Mouse (Mus musculus): ENCODE results near the gene P2ry6. TPM values are rescaled to one million over a fixed set of nuclear protein-coding genes. Genes with fewer than 3 reads are reported as not detected.
A peak's percentile ranks its signal among the peaks of the same experiment; 100 is the strongest.

The P2ry6 gene
- polyA plus RNA-seq, 1 experiment from 2014 or later, result 9.9 TPM

DNA sequence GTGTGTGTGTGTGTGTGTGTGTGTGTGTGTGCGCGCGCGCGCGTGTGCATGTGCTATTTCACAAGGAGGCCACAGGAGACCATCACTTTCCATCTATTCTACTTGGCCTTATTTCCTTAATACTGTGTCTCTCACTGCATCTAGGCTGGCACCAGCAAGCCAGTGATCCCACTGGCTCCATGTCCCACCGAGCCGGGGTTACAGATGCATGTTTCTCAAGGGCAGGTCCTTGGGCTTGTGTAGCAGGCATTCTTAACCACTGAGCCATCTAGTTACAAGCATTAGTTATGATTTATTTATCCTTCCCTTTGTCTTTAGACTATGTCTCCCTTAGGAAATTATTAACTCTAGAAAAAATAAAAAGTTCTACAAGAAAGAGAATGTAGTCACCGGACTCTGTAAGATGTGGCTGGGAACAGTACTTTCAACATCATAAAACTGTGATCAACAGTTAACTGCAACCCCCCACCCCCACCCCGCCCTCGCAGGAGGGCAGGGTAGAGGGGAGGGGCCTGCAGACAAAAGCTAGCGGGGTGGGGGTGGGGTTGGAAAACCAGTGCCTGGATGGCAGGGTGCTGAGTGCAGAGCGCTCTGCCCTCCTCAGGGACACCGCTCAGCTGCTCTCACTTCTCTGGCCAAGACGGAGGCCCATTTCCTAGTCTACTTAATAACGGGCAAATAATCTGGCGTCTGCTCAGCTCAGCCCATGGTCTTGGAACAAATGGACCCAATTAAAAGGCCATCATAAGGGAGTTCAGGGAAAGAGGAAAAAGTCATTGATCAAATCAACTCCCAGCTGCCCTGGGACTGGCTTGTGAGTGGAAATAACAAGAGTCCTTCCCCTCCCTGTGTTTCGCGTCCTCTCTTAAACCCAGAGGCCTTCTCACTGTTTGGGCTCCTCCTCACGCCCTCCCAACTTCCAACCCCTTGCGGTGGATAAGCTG is 10.3 kb upstream of the P2ry6 start:
- Histone ChIP-seq H3K4me1 (peaks cover 36% of the 10 kb centered on the region), H3K4me2 (peak overlapping the region; percentile 26; the same call in 1 of the 2 replicates), H3K27ac (peak overlapping the region; percentile 74), H3K27me3 (no peaks in the 10 kb centered on the region), H3K9ac (no peak overlapping the region), H3K4me3 (no peak overlapping the region; the same call in 1 of the 2 replicates), H3K9me3 (no peaks in the 10 kb centered on the region), H3K36me3 (no peaks in the 10 kb centered on the region)
- ATAC-seq (ENCODE audit: borderline replicate concordance, extremely low read depth, low FRiP score, low TSS enrichment), result peak; percentile 80
- WGBS, result 35% methylated on average over 21 of the region's 21 CpGs

DNA sequence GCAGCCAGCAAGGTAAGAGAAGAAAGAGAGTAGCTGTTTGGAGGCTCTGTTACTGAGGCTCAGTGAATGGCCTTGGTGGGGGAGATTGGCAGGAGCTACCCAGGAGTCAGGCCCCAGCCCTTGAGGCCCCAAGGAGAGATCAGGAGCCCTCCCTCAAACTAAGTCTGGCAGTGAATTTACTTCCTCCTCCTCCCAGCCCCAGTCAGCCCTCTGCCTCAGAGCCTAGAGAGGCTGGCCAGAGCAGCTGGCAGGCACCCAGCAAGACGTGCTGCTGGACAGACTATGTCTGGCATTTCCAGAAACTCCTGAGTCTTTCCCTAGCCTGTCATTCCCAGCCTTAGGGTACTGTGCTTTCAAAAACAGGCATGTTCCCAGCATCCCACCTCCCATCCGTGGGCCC is 4.7 kb upstream of the P2ry6 start:
- Histone ChIP-seq H3K4me3 (no peak overlapping the region), H3K27me3 (no peaks in the 10 kb centered on the region), H3K4me2 (peak overlapping the region; percentile 15; the same call in 1 of the 2 replicates), H3K4me1 (peaks cover 40% of the 10 kb centered on the region), H3K36me3 (no peaks in the 10 kb centered on the region), H3K9me3 (no peaks in the 10 kb centered on the region), H3K9ac (no peak overlapping the region), H3K27ac (peak overlapping the region; percentile 82)
- WGBS, result 29% methylated on average over 2 of the region's 2 CpGs
- ATAC-seq (ENCODE audit: borderline replicate concordance, extremely low read depth, low FRiP score, low TSS enrichment), result peak; percentile 94

DNA sequence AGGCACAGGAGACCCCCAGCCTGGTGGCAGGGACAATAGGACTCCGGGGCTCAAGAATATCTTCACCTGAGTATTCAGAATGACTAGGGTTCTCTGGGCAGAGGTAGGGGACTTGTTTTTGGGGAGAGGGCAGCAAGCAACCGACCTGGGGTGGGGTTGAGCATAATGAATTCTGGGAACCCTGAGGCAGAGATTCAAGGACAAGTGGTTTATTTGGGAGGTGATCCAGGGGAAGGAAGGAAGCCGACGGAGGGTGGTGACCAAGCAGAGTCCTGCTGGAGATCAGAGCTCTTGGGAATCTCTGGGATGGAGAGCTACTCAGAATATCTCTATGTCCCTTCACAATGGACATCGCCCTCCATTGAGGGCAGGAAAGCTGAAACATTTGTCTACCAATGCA is 3.7 kb upstream of the P2ry6 start:
- ATAC-seq (ENCODE audit: borderline replicate concordance, extremely low read depth, low FRiP score, low TSS enrichment), result no peak
- H3K4me1 ChIP-seq, result peaks cover 49% of the 10 kb centered on the region

DNA sequence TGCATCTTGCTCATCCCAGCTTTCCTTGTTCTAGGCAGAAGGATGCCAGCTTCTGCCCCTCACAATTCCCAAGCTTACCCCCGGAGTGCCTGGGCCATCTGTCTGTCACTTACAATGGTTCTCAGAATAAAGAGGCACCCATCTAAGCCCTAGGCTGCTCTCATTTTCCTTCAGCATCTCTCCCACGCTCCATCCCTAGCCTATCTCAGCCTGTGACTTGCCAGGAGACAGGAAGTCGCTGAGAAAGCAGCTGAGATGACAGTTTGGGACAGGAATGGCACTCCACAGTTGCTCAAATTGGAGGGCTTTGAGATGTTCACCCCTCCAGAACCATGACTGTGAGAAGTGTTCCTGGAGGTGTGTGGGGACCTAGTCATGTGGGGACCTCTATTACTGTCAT is 1.6 kb downstream of the P2ry6 start:
- peaks cover 27% of the 10 kb centered on the region for H3K4me1 ChIP-seq
- H3K9ac ChIP-seq, result no peak overlapping the region
- 39% methylated on average over 3 of the region's 3 CpGs for WGBS
- no peaks in the 10 kb centered on the region for H3K9me3 ChIP-seq
- H3K27ac ChIP-seq, result no peak overlapping the region
- no peaks in the 10 kb centered on the region for H3K36me3 ChIP-seq
- no peak overlapping the region for H3K4me3 ChIP-seq
- ATAC-seq (ENCODE audit: borderline replicate concordance, extremely low read depth, low FRiP score, low TSS enrichment), result no peak
- no peaks in the 10 kb centered on the region for H3K27me3 ChIP-seq
- H3K4me2 ChIP-seq, result no peak overlapping the region

More for the DNA sequence above, 3.7 kb upstream of the P2ry6 start:
- Histone ChIP-seq H3K4me3 (no peak overlapping the region), H3K36me3 (no peaks in the 10 kb centered on the region), H3K9me3 (no peaks in the 10 kb centered on the region), H3K9ac (no peak overlapping the region), H3K4me2 (peak overlapping the region; percentile 21), H3K27ac (no peak overlapping the region), H3K27me3 (no peaks in the 10 kb centered on the region)
- 80% methylated on average over 5 of the region's 5 CpGs for WGBS

GRCm38 (mm10) chr7:100968874-100969659 is 5.4 kb downstream of the P2ry6 start:
- Histone ChIP-seq H3K4me3 (no peak overlapping the region), H3K27ac (no peak overlapping the region), H3K4me2 (no peak overlapping the region), H3K9me3 (no peaks in the 10 kb centered on the region), H3K9ac (no peak overlapping the region), H3K36me3 (no peaks in the 10 kb centered on the region), H3K4me1 (peaks cover 9% of the 10 kb centered on the region), H3K27me3 (no peaks in the 10 kb centered on the region)
- ATAC-seq (ENCODE audit: borderline replicate concordance, extremely low read depth, low FRiP score, low TSS enrichment), result no peak
- WGBS, result 74% methylated on average over 10 of the region's 10 CpGs

DNA sequence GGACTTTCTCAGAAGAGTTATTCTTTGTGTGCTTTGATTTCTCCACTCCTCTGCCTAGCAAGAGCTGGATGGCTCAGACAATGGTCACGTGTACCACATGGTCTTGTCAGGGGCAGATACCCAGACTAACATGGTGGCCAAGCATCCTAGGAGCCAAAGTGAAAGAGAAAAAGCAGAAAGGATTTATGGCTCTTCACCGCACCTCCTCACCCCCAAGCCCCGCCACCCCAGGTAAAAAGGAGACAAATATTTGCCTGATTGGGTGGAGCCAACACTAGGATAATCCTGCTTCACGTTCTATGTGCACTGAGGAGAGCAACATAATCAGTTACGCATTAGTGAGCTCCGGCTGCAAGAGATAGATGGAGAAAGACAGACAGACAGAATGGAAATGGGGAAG is 6.1 kb downstream of the P2ry6 start:
- Histone ChIP-seq H3K9me3 (no peaks in the 10 kb centered on the region), H3K4me2 (no peak overlapping the region), H3K36me3 (no peaks in the 10 kb centered on the region), H3K4me1 (peaks cover 2% of the 10 kb centered on the region; the same call in 1 of the 2 replicates), H3K27ac (no peak overlapping the region), H3K4me3 (no peak overlapping the region), H3K27me3 (no peaks in the 10 kb centered on the region), H3K9ac (no peak overlapping the region)
- 74% methylated on average over 6 of the region's 6 CpGs for WGBS
- no peak for ATAC-seq (ENCODE audit: borderline replicate concordance, extremely low read depth, low FRiP score, low TSS enrichment)

GRCm38 (mm10) chr7:100967850-100968249 is 6.6 kb downstream of the P2ry6 start:
- H3K4me3 ChIP-seq, result no peak overlapping the region
- H3K9me3 ChIP-seq, result no peaks in the 10 kb centered on the region
- 75% methylated on average over 9 of the region's 9 CpGs for WGBS
- H3K27me3 ChIP-seq, result no peaks in the 10 kb centered on the region
- no peak overlapping the region for H3K4me2 ChIP-seq
- ATAC-seq (ENCODE audit: borderline replicate concordance, extremely low read depth, low FRiP score, low TSS enrichment), result no peak
- no peak overlapping the region for H3K9ac ChIP-seq
- H3K27ac ChIP-seq, result no peak overlapping the region
- no peaks in the 10 kb centered on the region; the same call in 1 of the 2 replicates for H3K4me1 ChIP-seq
- no peaks in the 10 kb centered on the region for H3K36me3 ChIP-seq

GRCm38 (mm10) chr7:100966014-100966413 is 8.4 kb downstream of the P2ry6 start:
- no peak for ATAC-seq (ENCODE audit: borderline replicate concordance, extremely low read depth, low FRiP score, low TSS enrichment)
- H3K4me1 ChIP-seq, result no peaks in the 10 kb centered on the region; the same call in 1 of the 2 replicates
- no peaks in the 10 kb centered on the region for H3K36me3 ChIP-seq
- WGBS, result 78% methylated on average over 7 of the region's 7 CpGs
- H3K27me3 ChIP-seq, result no peaks in the 10 kb centered on the region
- H3K27ac ChIP-seq, result no peak overlapping the region
- no peak overlapping the region for H3K9ac ChIP-seq
- no peak overlapping the region for H3K4me3 ChIP-seq
- no peaks in the 10 kb centered on the region for H3K9me3 ChIP-seq
- H3K4me2 ChIP-seq, result no peak overlapping the region

DNA sequence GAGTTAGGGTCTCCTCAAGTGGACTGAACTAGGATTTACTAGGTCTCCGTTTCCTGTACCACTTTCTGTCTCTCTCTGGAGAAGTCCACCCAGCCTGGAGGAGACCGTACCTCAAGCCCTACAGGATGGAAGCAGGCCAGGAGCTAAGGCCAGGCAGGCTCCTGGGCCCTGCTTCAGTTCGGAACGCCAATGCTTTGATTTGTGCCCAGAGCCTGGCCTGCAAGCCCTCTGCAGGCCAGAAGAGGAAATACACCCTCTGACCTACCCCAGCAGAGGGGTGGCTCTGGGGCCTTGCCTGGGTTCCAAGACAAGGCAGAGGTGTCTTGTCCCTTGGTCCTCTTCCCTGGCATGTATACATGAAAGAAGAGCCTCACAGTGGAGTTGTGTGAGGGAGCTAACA is 9.4 kb downstream of the P2ry6 start:
- peak; percentile 50; the same call in 1 of the 2 replicates for ATAC-seq (ENCODE audit: borderline replicate concordance, extremely low read depth, low FRiP score, low TSS enrichment)
- Histone ChIP-seq H3K27me3 (no peaks in the 10 kb centered on the region), H3K4me1 (no peaks in the 10 kb centered on the region; the same call in 1 of the 2 replicates), H3K4me2 (no peak overlapping the region), H3K36me3 (no peaks in the 10 kb centered on the region), H3K9me3 (no peaks in the 10 kb centered on the region), H3K27ac (no peak overlapping the region), H3K4me3 (no peak overlapping the region), H3K9ac (no peak overlapping the region)
- 24% methylated on average over 4 of the region's 4 CpGs for WGBS

GRCm38 (mm10) chr7:100964242-100964641 is 10.2 kb downstream of the P2ry6 start:
- ATAC-seq (ENCODE audit: borderline replicate concordance, extremely low read depth, low FRiP score, low TSS enrichment), result no peak
- no peak overlapping the region for H3K27ac ChIP-seq
- no peak overlapping the region for H3K4me3 ChIP-seq
- no peak overlapping the region for H3K4me2 ChIP-seq
- 73% methylated on average over 6 of the region's 6 CpGs for WGBS
- no peaks in the 10 kb centered on the region for H3K36me3 ChIP-seq
- H3K4me1 ChIP-seq, result no peaks in the 10 kb centered on the region; the same call in 1 of the 2 replicates
- H3K9me3 ChIP-seq, result no peaks in the 10 kb centered on the region
- no peaks in the 10 kb centered on the region for H3K27me3 ChIP-seq
- no peak overlapping the region for H3K9ac ChIP-seq

- H3K27ac ChIP-seq, result no peak overlapping the region
- ATAC-seq (ENCODE audit: borderline replicate concordance, extremely low read depth, low FRiP score, low TSS enrichment), result no peak
- no peak overlapping the region for H3K9ac ChIP-seq
- no peak overlapping the region for H3K4me2 ChIP-seq
- H3K4me1 ChIP-seq, result no peaks in the 10 kb centered on the region; the same call in 1 of the 2 replicates
- 72% methylated on average over 8 of the region's 8 CpGs for WGBS
- no peaks in the 10 kb centered on the region for H3K9me3 ChIP-seq
- no peaks in the 10 kb centered on the region for H3K27me3 ChIP-seq
- H3K36me3 ChIP-seq, result no peaks in the 10 kb centered on the region
- no peak overlapping the region for H3K4me3 ChIP-seq
These were observed 11.1 kb downstream of the P2ry6 start for GRCm38 (mm10) chr7:100963381-100963780.

DNA sequence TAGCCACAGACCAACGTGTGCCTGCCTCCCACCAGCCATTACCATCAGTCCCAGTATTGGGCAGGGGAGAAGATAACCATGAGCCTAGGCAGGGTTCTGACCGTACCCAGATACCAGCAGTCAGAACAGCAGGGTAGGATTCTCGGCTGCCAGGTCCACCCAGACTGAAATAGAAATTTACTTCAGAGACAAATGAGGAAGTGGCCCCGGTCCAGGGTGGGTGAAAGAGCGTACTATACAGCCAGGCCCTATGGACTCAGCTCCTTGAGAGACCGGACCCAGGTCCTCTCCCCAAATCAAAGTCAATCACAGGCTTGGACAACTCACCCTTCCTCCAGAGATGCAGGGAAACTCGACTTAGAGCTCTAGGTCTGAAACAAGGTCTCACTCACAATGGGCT is 13.3 kb downstream of the P2ry6 start:
- peaks cover 11% of the 10 kb centered on the region; the same call in 1 of the 2 replicates for H3K4me1 ChIP-seq
- no peak overlapping the region for H3K4me3 ChIP-seq
- H3K36me3 ChIP-seq, result no peaks in the 10 kb centered on the region
- no peaks in the 10 kb centered on the region for H3K27me3 ChIP-seq
- ATAC-seq (ENCODE audit: borderline replicate concordance, extremely low read depth, low FRiP score, low TSS enrichment), result no peak
- H3K9me3 ChIP-seq, result no peaks in the 10 kb centered on the region
- H3K4me2 ChIP-seq, result no peak overlapping the region
- H3K27ac ChIP-seq, result no peak overlapping the region
- no peak overlapping the region for H3K9ac ChIP-seq
- WGBS, result 74% methylated on average over 7 of the region's 7 CpGs
